Mouse (Mus musculus) embryonic fibroblast, embryonic 13.5 days (primary cell): ENCODE results near the gene Gcm1.

ENCODE experiments used
- CTCF ChIP-seq: IDR thresholded peaks from 2 replicates; pipeline ENCODE4 v1.5.1; 2011; ENCODE audit warnings: mild to moderate bottlenecking, control low read depth, low read length, moderate library complexity, borderline replicate concordance; ENCODE audit not compliant: insufficient read depth
- POLR2A ChIP-seq: IDR thresholded peaks from 2 replicates; pipeline ENCODE4 v1.6.1; 2011; ENCODE audit warnings: low read depth, mild to moderate bottlenecking, control low read depth, low read length, moderate library complexity

DNA sequence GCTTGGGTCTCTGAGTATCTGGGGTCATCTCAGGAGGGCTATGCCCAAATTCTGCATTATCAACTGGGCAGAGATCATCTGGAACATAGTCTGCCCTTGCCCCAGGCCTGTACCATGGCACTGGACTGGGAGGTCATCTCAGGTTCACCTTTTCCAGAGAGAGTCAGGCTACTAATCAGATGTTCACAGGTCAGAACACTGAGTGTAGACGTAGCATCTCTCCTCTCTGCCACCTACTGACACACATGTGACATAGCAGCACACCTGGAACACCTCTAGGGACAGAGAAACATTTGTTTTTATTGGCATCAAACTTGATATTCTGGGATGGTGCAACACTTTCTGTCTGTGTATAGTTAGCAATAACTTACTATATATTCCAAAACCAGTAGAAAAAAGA, 37.9 kb upstream of the Gcm1 start:
- TF ChIP-seq CTCF (no peak), POLR2A (no peak)
